Mouse (Mus musculus): ENCODE measurements at regions not wholly inside any gene's neighbourhood (a gene's known extent, or its start where the extent isn't known, plus 50 kb on each side); places are given as distances from the start of the nearest gene placed in this dataset.
A peak's percentile ranks its signal among the peaks of the same experiment; 100 is the strongest.

GRCm38 (mm10) chr9:67693716-67694115 is 65.5 kb upstream of the C2cd4b start:
- Histone ChIP-seq H3K9me3 (ENCODE audit: control insufficient read depth, low read length) (no peaks in the 10 kb centered on the region), H3K4me1 (ENCODE audit: control insufficient read depth, insufficient read depth, low read length) (no peaks in the 10 kb centered on the region), H3K27ac (replicated peaks; ENCODE audit: low read depth, low read length) (no peak overlapping the region), H3K27me3 (ENCODE audit: control insufficient read depth, insufficient read depth, low read length) (no peaks in the 10 kb centered on the region), H3K4me2 (replicated peaks; ENCODE audit: low read depth, low read length, severe bottlenecking) (no peak overlapping the region), H3K36me3 (ENCODE audit: control insufficient read depth, insufficient read depth, low read length) (no peaks in the 10 kb centered on the region), H3K4me3 (replicated peaks; ENCODE audit: low read length) (no peak overlapping the region), H3K9ac (ENCODE audit: low read depth, low read length, severe bottlenecking) (no peak overlapping the region)
- ATAC-seq (ENCODE audit: low FRiP score, low read depth) (no peak), DNase-seq (ENCODE audit: low spot score) (peak; percentile 9)
- 15% methylated on average over 7 of the region's 7 CpGs for WGBS
- no peak for TF ChIP-seq POLR2A (IDR thresholded peaks at IDR 0.05; ENCODE audit: borderline replicate concordance, extremely low read depth, insufficient read depth, insufficient read length)

DNA sequence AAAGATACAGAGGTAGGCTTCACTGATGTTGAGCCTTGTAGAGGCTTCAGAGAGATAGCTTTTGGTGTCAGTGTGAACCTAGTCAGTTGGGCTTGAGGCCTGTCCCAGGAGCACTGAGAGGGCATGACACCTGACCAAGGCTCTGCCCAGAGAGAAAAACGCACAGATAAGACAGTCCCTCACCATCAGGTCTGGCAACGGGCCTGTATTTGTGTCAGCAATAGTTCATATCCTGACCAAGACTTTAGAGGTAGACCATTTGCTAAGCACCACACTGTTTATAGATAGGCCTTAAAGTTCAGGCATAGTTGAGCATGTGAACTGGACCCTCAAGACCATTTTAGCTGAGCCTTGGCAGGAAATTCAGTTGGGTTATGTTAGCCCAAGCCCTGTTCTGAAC is 60.4 kb upstream of the C2cd4b start:
- no peak for TF ChIP-seq POLR2A (IDR thresholded peaks at IDR 0.05; ENCODE audit: borderline replicate concordance, extremely low read depth, insufficient read depth, insufficient read length)
- ATAC-seq (ENCODE audit: low FRiP score, low read depth): no peak

DNA sequence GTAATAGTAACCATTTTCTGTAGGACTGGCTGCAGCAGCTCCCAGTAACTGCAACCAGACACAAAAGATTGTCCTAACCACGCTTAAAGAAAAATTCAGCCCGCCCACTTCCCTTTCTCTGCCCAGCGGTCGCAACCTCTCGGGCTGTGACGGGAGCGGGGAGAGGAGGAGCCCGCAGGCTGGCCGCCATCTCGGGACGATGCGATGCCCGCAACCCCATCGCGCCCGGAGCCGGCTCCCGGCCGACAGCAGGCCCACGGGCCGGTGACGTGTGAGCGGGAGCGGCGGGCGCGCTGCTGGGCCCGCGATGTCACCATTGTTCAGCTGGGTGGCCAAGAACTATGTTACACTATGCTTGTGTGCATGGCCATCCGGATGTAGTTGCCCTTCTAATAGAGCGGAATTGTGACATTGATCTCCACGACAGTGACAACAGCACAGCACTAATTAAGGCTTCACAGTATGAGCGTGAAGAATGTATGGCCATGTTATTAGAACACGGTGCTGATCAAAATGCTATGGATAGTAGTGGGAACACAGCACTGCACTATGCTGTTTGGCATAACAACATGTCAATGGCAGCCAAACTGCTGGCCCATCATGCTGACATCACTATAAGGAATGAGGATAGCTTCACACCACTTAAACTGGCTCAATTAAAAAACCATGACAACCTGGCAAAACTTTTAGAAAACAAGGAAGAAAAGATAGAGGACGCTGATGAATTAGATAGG is 59.2 kb upstream of the C2cd4b start:
- WGBS: 42% methylated on average over 35 of the region's 35 CpGs
- Histone ChIP-seq H3K27me3 (ENCODE audit: control insufficient read depth, insufficient read depth, low read length) (no peaks in the 10 kb centered on the region; the same call in 1 of the 2 replicates), H3K27ac (replicated peaks; ENCODE audit: low read depth, low read length) (no peak overlapping the region), H3K9me3 (ENCODE audit: control insufficient read depth, low read length) (no peaks in the 10 kb centered on the region), H3K4me1 (ENCODE audit: control insufficient read depth, insufficient read depth, low read length) (0 out of 2 replicates have a peak, but pooled peaks cover 11% of the 10 kb centered on the region), H3K36me3 (ENCODE audit: control insufficient read depth, insufficient read depth, low read length) (no peaks in the 10 kb centered on the region), H3K4me2 (replicated peaks; ENCODE audit: low read depth, low read length, severe bottlenecking) (peak overlapping the region; percentile 62), H3K4me3 (replicated peaks; ENCODE audit: low read length) (peak overlapping the region; percentile 37), H3K9ac (ENCODE audit: low read depth, low read length, severe bottlenecking) (peak overlapping the region; percentile 65)
- ATAC-seq (ENCODE audit: low FRiP score, low read depth) (peak; percentile 37; the same call in 1 of the 2 replicates), DNase-seq (ENCODE audit: low spot score) (peak; percentile 52)
- no peak for TF ChIP-seq POLR2A (IDR thresholded peaks at IDR 0.05; ENCODE audit: borderline replicate concordance, extremely low read depth, insufficient read depth, insufficient read length)

More for the DNA sequence above, 60.4 kb upstream of the C2cd4b start:
- Histone ChIP-seq H3K9ac (ENCODE audit: low read depth, low read length, severe bottlenecking) (no peak overlapping the region), H3K27me3 (ENCODE audit: control insufficient read depth, insufficient read depth, low read length) (no peaks in the 10 kb centered on the region; the same call in 1 of the 2 replicates), H3K4me3 (replicated peaks; ENCODE audit: low read length) (no peak overlapping the region), H3K4me1 (ENCODE audit: control insufficient read depth, insufficient read depth, low read length) (0 out of 2 replicates have a peak, but pooled peaks cover 11% of the 10 kb centered on the region), H3K9me3 (ENCODE audit: control insufficient read depth, low read length) (no peaks in the 10 kb centered on the region), H3K36me3 (ENCODE audit: control insufficient read depth, insufficient read depth, low read length) (no peaks in the 10 kb centered on the region), H3K27ac (replicated peaks; ENCODE audit: low read depth, low read length) (no peak overlapping the region), H3K4me2 (replicated peaks; ENCODE audit: low read depth, low read length, severe bottlenecking) (no peak overlapping the region)
- 96% methylated on average over 2 of the region's 2 CpGs for WGBS
- no peak for DNase-seq (ENCODE audit: low spot score)

DNA sequence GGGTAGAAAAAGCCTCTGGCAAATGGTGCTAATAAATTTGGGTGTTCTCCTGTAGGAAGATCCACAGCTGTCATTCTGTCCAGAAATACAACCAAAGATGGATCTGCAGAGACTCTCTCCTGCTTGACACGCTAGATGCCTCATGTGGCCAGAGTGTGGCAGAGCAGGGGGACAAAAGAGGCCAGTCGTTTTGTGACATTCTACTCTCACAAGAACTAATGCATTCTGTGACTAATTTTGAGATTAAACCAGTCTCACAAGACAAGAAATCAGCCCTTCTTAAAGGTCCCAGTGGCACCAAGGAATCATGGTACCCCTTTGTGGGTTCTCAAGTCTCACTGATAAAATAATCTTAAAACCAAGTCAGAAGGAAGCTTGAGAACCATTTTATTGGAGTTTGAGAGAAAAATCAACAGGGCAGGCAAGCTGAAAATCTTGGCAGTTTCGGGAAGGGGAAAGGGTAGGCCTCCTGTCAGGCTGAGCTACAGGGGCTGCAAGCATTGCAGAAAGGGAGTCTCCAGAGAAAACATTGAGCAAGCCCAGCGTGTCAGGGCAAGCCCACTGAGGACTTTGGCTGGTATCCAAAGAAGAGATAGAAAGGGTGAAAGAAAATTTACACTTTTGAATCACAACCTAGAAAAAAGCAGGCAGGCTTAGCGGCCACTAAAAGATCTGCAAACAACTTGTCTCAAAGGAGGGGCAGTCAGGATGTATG is 50.8 kb upstream of the C2cd4b start:
- no peak for TF ChIP-seq POLR2A (IDR thresholded peaks at IDR 0.05; ENCODE audit: borderline replicate concordance, extremely low read depth, insufficient read depth, insufficient read length)
- H3K9ac ChIP-seq (ENCODE audit: low read depth, low read length, severe bottlenecking): no peak overlapping the region
- H3K27ac ChIP-seq (replicated peaks; ENCODE audit: low read depth, low read length): no peak overlapping the region
- no peaks in the 10 kb centered on the region; the same call in 1 of the 2 replicates for H3K4me1 ChIP-seq (ENCODE audit: control insufficient read depth, insufficient read depth, low read length)
- no peaks in the 10 kb centered on the region for H3K27me3 ChIP-seq (ENCODE audit: control insufficient read depth, insufficient read depth, low read length)
- no peak overlapping the region for H3K4me2 ChIP-seq (replicated peaks; ENCODE audit: low read depth, low read length, severe bottlenecking)
- H3K4me3 ChIP-seq (replicated peaks; ENCODE audit: low read length): no peak overlapping the region
- 51% methylated on average over 5 of the region's 5 CpGs for WGBS
- H3K9me3 ChIP-seq (ENCODE audit: control insufficient read depth, low read length): no peaks in the 10 kb centered on the region
- ATAC-seq (ENCODE audit: low FRiP score, low read depth) (no peak), DNase-seq (ENCODE audit: low spot score) (peak; percentile 58)
- H3K36me3 ChIP-seq (ENCODE audit: control insufficient read depth, insufficient read depth, low read length): no peaks in the 10 kb centered on the region

Data from limb, embryonic 14.5 days (tissue).